In genomic region chr8:107629701-107630100, GRCm38 (mm10) we compare ENCODE assay signal across 32 mouse cellular contexts.
"Had no signal": no experiment of that assay in that cellular context is flagged by ENCODE, and none has a peak within 500 bp of the region (broad histone marks: within the 10 kb centered on the region; RNA-seq: fewer than 3 reads in every experiment).

No protein-coding gene starts in this region.

- H3K27ac ChIP-seq: heart, embryonic 13.5 days; heart, embryonic 15.5 days; hindbrain, embryonic 10.5 days; hindbrain, embryonic 12.5 days; hindbrain, embryonic 13.5 days; hindbrain, embryonic 14.5 days; hindbrain, embryonic 15.5 days; hindbrain, postnatal 0 days; intestine, embryonic 15.5 days; kidney, embryonic 15.5 days; kidney, postnatal 0 days; layer of hippocampus, adult 2 months; left cerebral cortex, adult 2 months had no signal

- H3K9me3 ChIP-seq: heart, embryonic 12.5 days; heart, embryonic 13.5 days; heart, embryonic 15.5 days; hindbrain, embryonic 10.5 days; hindbrain, embryonic 12.5 days; hindbrain, embryonic 13.5 days; hindbrain, embryonic 15.5 days; intestine, embryonic 15.5 days; kidney, embryonic 15.5 days had no signal

- H3K9ac ChIP-seq: heart, embryonic 12.5 days; heart, embryonic 13.5 days; heart, embryonic 15.5 days; hindbrain, embryonic 12.5 days; hindbrain, embryonic 13.5 days; hindbrain, embryonic 14.5 days; hindbrain, embryonic 15.5 days; intestine, embryonic 15.5 days; kidney, embryonic 15.5 days had no signal

- H3K36me3 ChIP-seq: heart, embryonic 12.5 days; heart, embryonic 13.5 days; heart, embryonic 15.5 days; hindbrain, embryonic 10.5 days; hindbrain, embryonic 12.5 days; hindbrain, embryonic 13.5 days; hindbrain, embryonic 15.5 days; intestine, embryonic 15.5 days; kidney, embryonic 15.5 days had no signal

- H3K4me3 ChIP-seq: heart, embryonic 12.5 days; heart, embryonic 13.5 days; heart, embryonic 15.5 days; hindbrain, embryonic 10.5 days; hindbrain, embryonic 12.5 days; hindbrain, embryonic 13.5 days; hindbrain, embryonic 15.5 days; intestine, embryonic 15.5 days; kidney, embryonic 15.5 days; layer of hippocampus, adult 2 months; left cerebral cortex, adult 2 months had no signal

- H3K4me2 ChIP-seq: heart, embryonic 12.5 days; heart, embryonic 13.5 days; heart, embryonic 15.5 days; hindbrain, embryonic 12.5 days; hindbrain, embryonic 13.5 days; hindbrain, embryonic 14.5 days; hindbrain, embryonic 15.5 days; intestine, embryonic 15.5 days; kidney, embryonic 15.5 days had no signal

- ATAC-seq: hindbrain, embryonic 16.5 days; hindbrain, postnatal 0 days; inflammation-experienced regulatory T-cells, adult 6 months; intestine, embryonic 15.5 days; intestine, postnatal 0 days had no signal

- DNase-seq: heart, postnatal 10 days; heart, postnatal 14 days; heart, postnatal 36 days; kidney, adult 11 months; kidney, adult 18-20 months; kidney, adult 2 months; kidney, adult 8-10 months; kidney, adult 9 months; kidney, postnatal 10 days; kidney, postnatal 14 days; kidney, postnatal 25 days; kidney, postnatal 36 days; kidney, postnatal 4 days; layer of hippocampus, adult 9-11 months; layer of hippocampus, postnatal 36 days had no signal

- H3K27me3 ChIP-seq: heart, embryonic 12.5 days; heart, embryonic 13.5 days; heart, embryonic 15.5 days; hindbrain, embryonic 12.5 days; hindbrain, embryonic 13.5 days; hindbrain, embryonic 15.5 days; intestine, embryonic 15.5 days; kidney, embryonic 15.5 days had no signal

- H3K4me1 ChIP-seq: heart, embryonic 12.5 days; heart, embryonic 13.5 days; heart, embryonic 15.5 days; hindbrain, embryonic 10.5 days; hindbrain, embryonic 12.5 days; hindbrain, embryonic 13.5 days; hindbrain, embryonic 15.5 days; intestine, embryonic 15.5 days; kidney, embryonic 15.5 days had no signal
